ENCODE assay signal across 19 mouse cellular contexts in the genomic region with DNA sequence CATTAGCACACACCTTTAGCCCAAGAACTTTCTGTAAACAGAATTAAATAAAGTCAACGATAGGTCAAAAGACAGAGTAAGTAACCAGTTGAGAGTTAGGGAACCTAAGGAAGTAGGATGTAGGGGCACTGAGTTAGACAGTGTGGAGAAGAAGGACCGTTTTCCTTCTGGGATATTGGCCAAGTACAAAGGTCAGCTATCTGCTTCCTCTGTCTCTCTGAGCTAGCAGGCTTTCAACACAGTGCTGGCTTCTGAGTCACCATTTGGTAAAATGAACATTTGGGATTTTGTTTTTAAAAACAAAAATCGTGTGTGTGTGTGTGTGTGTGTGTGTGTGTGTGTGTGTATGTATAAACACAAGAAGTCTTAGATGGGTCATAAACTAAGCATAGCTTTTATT. TPM values are rescaled to one million over a fixed set of nuclear protein-coding genes. Genes with fewer than 3 reads are reported as not detected.
DNase-seq lines count a peak whose midpoint lies in the region; ATAC-seq lines count a peak whose summit lies in the region.
"Had no signal": no experiment of that assay in that cellular context is flagged by ENCODE, and none has a peak within 500 bp of the region (broad histone marks: within the 10 kb centered on the region; RNA-seq: fewer than 3 reads in every experiment).

No protein-coding gene starts in this region.

- H3K9me3 ChIP-seq in intestine, embryonic 15.5 days: no peaks in the 10 kb centered on the region
- H3K9me3 ChIP-seq: embryonic facial prominence, embryonic 13.5 days; heart, embryonic 13.5 days; limb, embryonic 13.5 days had no signal

- 42% methylated on average over 3 of the region's 3 CpGs for WGBS in intestine, embryonic 15.5 days

- no peaks in the 10 kb centered on the region for H3K27me3 ChIP-seq in intestine, embryonic 15.5 days (replicated peaks)
- H3K27me3 ChIP-seq: heart, embryonic 13.5 days; limb, embryonic 13.5 days had no signal

- no peaks in the 10 kb centered on the region for H3K4me1 ChIP-seq in intestine, embryonic 15.5 days (replicated peaks)
- H3K4me1 ChIP-seq: embryonic facial prominence, embryonic 13.5 days; limb, embryonic 13.5 days had no signal

- no peaks in the 10 kb centered on the region for H3K36me3 ChIP-seq in intestine, embryonic 15.5 days
- H3K36me3 ChIP-seq: embryonic facial prominence, embryonic 13.5 days; heart, embryonic 13.5 days; limb, embryonic 13.5 days had no signal

- peak; percentile 80 for ATAC-seq in intestine, embryonic 15.5 days
- ATAC-seq: forebrain, embryonic 14.5 days; hindbrain, postnatal 0 days had no signal

- H3K4me2 ChIP-seq in intestine, embryonic 15.5 days (replicated peaks): no peak overlapping the region
- H3K4me2 ChIP-seq: embryonic facial prominence, embryonic 13.5 days; heart, embryonic 13.5 days; limb, embryonic 13.5 days; midbrain, embryonic 11.5 days had no signal

- DNase-seq in adrenal gland, postnatal 14 days: peak; percentile 17
- DNase-seq in adrenal gland, postnatal 4 days (ENCODE audit: low spot score in 2 of 2): no peak
- peak; percentile 11 for DNase-seq in kidney, postnatal 10 days
- DNase-seq in kidney, adult 18-20 months: no peak
- peak; percentile 53 for DNase-seq in 3T3-L1 (ENCODE audit: low read depth, low spot score)
- no peak for DNase-seq in urinary bladder, adult 2 months (ENCODE audit: low spot score)
- no peak for DNase-seq in embryo, embryonic 10 days (ENCODE audit: low spot score)
- DNase-seq: cerebellum, adult 9-11 months; gastrocnemius, postnatal 10 days; heart, adult 11 months; thymus, postnatal 25 days had no signal

- H3K4me3 ChIP-seq in intestine, embryonic 15.5 days (replicated peaks): no peak overlapping the region
- H3K4me3 ChIP-seq: embryonic facial prominence, embryonic 13.5 days; heart, embryonic 13.5 days; limb, embryonic 13.5 days had no signal

- no peak overlapping the region for H3K9ac ChIP-seq in intestine, embryonic 15.5 days
- H3K9ac ChIP-seq: embryonic facial prominence, embryonic 13.5 days; heart, embryonic 13.5 days; limb, embryonic 13.5 days had no signal

- no peak overlapping the region for H3K27ac ChIP-seq in intestine, embryonic 15.5 days
- H3K27ac ChIP-seq: embryonic facial prominence, embryonic 13.5 days; heart, embryonic 13.5 days; hindbrain, postnatal 0 days; limb, embryonic 13.5 days had no signal

RNA-seq across cellular contexts. Expression of gene Kdm3a, which starts 23.0 kb away (rescaled TPM):
- total RNA-seq in adrenal gland, postnatal 14 days (2021): 35.1 and 44.3 TPM in 2 replicates
- total RNA-seq in adrenal gland, postnatal 4 days (2021): 10 to 100 TPM; 69.6 to 70.1 TPM
- polyA plus RNA-seq in intestine, embryonic 15.5 days (2015; fragmentation: Nextera tagmentation; extraction: Ambion mirVana): 41.9 and 45.2 TPM in 2 replicates
- 38.7 and 40.6 TPM in 2 replicates for polyA plus RNA-seq in urinary bladder, adult 2 months (2012; rRNA removed)

RNA-seq across cellular contexts. Expression of gene Reep1, which starts 51.5 kb away (rescaled TPM):
- total RNA-seq in adrenal gland, postnatal 14 days (2021): 8.2 and 11.0 TPM in 2 replicates
- 10 to 100 TPM; 22.3 to 24.4 TPM for total RNA-seq in adrenal gland, postnatal 4 days (2021)
- polyA plus RNA-seq in intestine, embryonic 15.5 days (2015; fragmentation: Nextera tagmentation; extraction: Ambion mirVana): 16.1 and 16.6 TPM in 2 replicates
- 10.2 TPM in 2 replicates for polyA plus RNA-seq in urinary bladder, adult 2 months (2012; rRNA removed)
- total RNA-seq: hematopoietic stem cell, adult 5-6 weeks had no signal

Comparison
In these comparisons a context has a peak if more than half of its experiments do, and no peak if none do; other contexts are left out.
1. DNase-seq: peak in adrenal gland, postnatal 14 days (single experiment), kidney, postnatal 10 days (single experiment) and 3T3-L1 (single experiment); none in adrenal gland, postnatal 4 days (0 of 2), kidney, adult 18-20 months (single experiment), urinary bladder, adult 2 months (single experiment) and embryo, embryonic 10 days (single experiment).